Mouse (Mus musculus) liver, adult 2 months (tissue): ENCODE results near the gene Naaladl1. TPM values are rescaled to one million over a fixed set of nuclear protein-coding genes. Genes with fewer than 3 reads are reported as not detected.

Source experiments
- DNase-seq: peaks from one replicate; pipeline ENCODE4 v3.0.0-alpha.2; 2011; ENCODE audit warnings: low read depth, low spot score; ENCODE audit errors: extremely low read depth
- H3K27ac ChIP-seq: fragments of 200-500 bp; replicated peaks from 2 replicates; pipeline ENCODE4 v1.5.1; 2012; ENCODE audit warnings: low read depth, mild to moderate bottlenecking, control low read depth, inconsistent platforms, low read length; ENCODE audit not compliant: insufficient read depth
- H3K27me3 ChIP-seq: fragments of 200-500 bp; 2 replicates; pipeline ENCODE4 v1.6.1; 2012; ENCODE audit warnings: mild to moderate bottlenecking, moderate library complexity, low read length, inconsistent platforms; ENCODE audit not compliant: control insufficient read depth, insufficient read depth
- H3K36me3 ChIP-seq: fragments of 200-500 bp; 2 replicates; pipeline ENCODE4 v1.6.1; 2012; ENCODE audit warnings: low read length, inconsistent platforms; ENCODE audit not compliant: control insufficient read depth, insufficient read depth
- H3K4me1 ChIP-seq: fragments of 200-500 bp; 2 replicates; pipeline ENCODE4 v1.6.1; 2011; ENCODE audit warnings: low read length; ENCODE audit not compliant: control insufficient read depth, insufficient read depth
- H3K4me3 ChIP-seq: fragments of 200-500 bp; 2 replicates; pipeline ENCODE4 v1.5.1; 2011; ENCODE audit warnings: low read depth, mild to moderate bottlenecking, control low read depth, low read length, moderate library complexity; ENCODE audit not compliant: insufficient read depth
- H3K79me2 ChIP-seq: fragments of 200-500 bp; 2 replicates; pipeline ENCODE4 v1.6.1; 2012; ENCODE audit warnings: inconsistent platforms, mild to moderate bottlenecking, low read length, moderate library complexity; ENCODE audit not compliant: control insufficient read depth, insufficient read depth
- H3K9ac ChIP-seq: fragments of 200-500 bp; 2 replicates; pipeline ENCODE4 v1.6.1; 2012; ENCODE audit warnings: low read depth, mild to moderate bottlenecking, control low read depth, inconsistent platforms, low read length
- CTCF ChIP-seq: fragments of 200-500 bp; IDR thresholded peaks from 2 replicates; pipeline ENCODE4 v1.5.1; 2011; ENCODE audit warnings: low read depth, low read length, control low read depth
- POLR2A ChIP-seq: fragments of 200-500 bp; IDR thresholded peaks from 2 replicates; pipeline ENCODE4 v1.6.1; 2011; ENCODE audit warnings: low read length, control low read depth; ENCODE audit not compliant: insufficient read depth; ENCODE audit errors: extremely low read depth
- WGBS: fragments of 180-500 bp; shearing (Covaris S2); methylation state at CpG from one replicate; pipeline ENCODE4 v1.1.7; 2018; 5-methylcytosine and 5-hydroxymethylcytosine counted together
- polyA plus RNA-seq: library from polyadenylated mRNA; depleted of rRNA; stranded (reverse); fragments of >200 nt; gene quantifications from 2 replicates; pipeline ENCODE4 v1.2.3, GENCODE M21; 2012; rRNA removed
- total RNA-seq: library from RNA; depleted of rRNA; stranded (reverse); fragments of >200 nt; gene quantifications from 2 replicates; pipeline ENCODE4 v1.2.3, GENCODE M21; 2014; rRNA removed

Gene Naaladl1
- total RNA-seq (not detected in 2 replicates), polyA plus RNA-seq (not detected in 2 replicates)

DNA sequence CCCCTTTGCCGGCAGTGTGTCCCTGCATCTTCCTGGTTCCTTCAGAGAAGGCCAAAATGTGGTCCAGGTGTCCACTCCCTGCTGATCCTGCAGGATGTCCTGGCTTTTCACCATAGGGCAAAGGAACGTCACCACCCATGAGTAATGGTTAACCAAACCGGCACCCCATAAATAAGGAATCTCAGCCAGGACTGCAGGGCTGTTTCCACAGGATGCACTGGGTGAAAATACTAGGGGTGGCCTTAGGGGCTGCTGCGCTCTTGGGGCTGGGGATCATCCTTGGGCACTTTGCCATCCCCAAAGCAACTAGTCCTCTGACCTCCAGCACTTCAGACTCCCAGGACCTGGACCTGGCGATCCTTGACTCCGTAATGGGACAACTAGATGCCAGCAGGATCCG lies at the start of gene Naaladl1:
TSS of gene Naaladl1 (plus strand) at position 197 of the 400 bp plus-strand sequence.
- H3K4me3 ChIP-seq, result no peak within 1 kb of the TSS
- peaks cover 2% of the 10 kb centered on the region; the same call in 1 of the 2 replicates for H3K27me3 ChIP-seq
- no peaks in the 10 kb centered on the region for H3K36me3 ChIP-seq
- no peak for DNase-seq
- 65% methylated on average over 7 of the region's 7 CpGs for WGBS
- H3K4me1 ChIP-seq, result no peaks in the 10 kb centered on the region
- H3K79me2 ChIP-seq, result no peaks in the 10 kb centered on the region
- no peak within 1 kb of the TSS for H3K27ac ChIP-seq
- H3K9ac ChIP-seq, result no peak within 1 kb of the TSS
- TF ChIP-seq POLR2A, result no peak
- no peak for TF ChIP-seq CTCF

DNA sequence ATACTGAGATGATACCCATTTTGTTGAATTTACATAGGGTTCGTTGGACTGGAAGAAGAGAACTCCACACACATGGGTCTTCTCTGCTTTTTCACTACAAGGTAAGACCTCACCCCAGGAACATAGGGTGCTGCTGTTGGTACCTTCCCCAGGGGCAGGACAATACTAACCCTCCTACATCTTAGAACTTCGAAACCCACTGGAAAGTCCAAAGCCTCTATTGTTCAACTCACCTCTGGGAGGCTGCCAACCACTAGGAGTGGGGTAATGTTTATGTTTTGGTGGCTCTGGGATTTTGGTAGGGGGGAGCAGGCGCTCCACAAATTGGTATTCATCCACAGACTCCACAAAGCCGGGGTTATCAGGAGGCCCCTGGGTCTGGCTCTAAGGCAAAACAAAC lies 48.9 kb upstream of the Naaladl1 start:
- peaks cover 33% of the 10 kb centered on the region for H3K36me3 ChIP-seq

DNA sequence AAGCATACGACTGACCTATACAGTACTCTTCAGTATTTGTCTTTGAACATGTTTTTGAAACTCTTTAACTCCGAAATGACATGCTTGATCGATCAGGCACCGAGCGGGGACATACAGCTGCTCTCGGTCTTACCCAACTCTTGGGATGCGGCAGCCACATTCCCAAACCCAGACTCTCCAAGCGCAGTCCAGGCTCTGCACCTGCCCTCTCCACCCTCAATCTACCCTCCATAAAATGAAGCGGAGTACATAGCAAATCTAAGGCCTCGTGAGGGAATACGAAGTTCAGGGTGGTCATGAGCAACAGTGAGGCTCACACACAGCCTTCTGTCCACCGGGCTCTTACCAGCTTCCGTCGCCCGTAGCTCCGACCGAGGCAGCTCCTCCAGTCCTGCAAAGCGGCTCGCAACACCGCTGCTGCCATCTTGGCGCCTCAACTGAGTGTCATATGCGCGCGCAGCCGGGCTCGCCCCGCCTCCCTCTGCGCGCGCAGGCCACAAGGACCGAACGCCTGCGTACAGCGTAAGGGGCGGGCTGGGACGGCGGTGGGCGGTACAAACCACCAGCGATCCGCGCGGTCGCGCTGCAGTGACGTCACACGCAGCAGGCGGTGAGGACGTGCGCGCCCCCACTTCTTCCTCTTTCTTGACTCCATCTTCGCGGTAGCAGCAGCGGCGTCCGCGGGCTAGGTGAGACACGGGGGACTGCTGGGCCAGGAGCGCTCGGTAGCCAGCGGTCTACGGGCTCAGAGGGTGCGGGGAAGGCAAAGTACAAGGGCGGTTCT lies 48.1 kb upstream of the Naaladl1 start, which contains the start of the genes Mrpl49 and Fau:
TSS of gene Mrpl49 (minus strand) at position 473 of the 784 bp plus-strand sequence.
TSS of gene Fau (plus strand) at position 532 of the 784 bp plus-strand sequence.
- peaks cover 16% of the 10 kb centered on the region for H3K4me1 ChIP-seq
- H3K36me3 ChIP-seq, result peaks cover 25% of the 10 kb centered on the region
- DNase-seq, result peak; percentile 81
- H3K9ac ChIP-seq, result peak within 1 kb of the TSS; percentile 91
- H3K27ac ChIP-seq, result peak within 1 kb of the TSS; percentile 82
- H3K79me2 ChIP-seq, result no peaks in the 10 kb centered on the region; the same call in 1 of the 2 replicates
- H3K27me3 ChIP-seq, result no peaks in the 10 kb centered on the region
- TF ChIP-seq CTCF (no peak), POLR2A (peak; percentile 94)
- peak within 1 kb of the TSS; percentile 87 for H3K4me3 ChIP-seq
- under 1% methylated on average over 63 of the region's 63 CpGs for WGBS

More for the DNA sequence above, 48.9 kb upstream of the Naaladl1 start:
- no peaks in the 10 kb centered on the region; the same call in 1 of the 2 replicates for H3K79me2 ChIP-seq
- TF ChIP-seq CTCF (no peak), POLR2A (no peak)
- WGBS, result 26% methylated on average over 4 of the region's 4 CpGs
- H3K4me1 ChIP-seq, result peaks cover 11% of the 10 kb centered on the region; the same call in 1 of the 2 replicates
- H3K4me3 ChIP-seq, result no peak overlapping the region
- H3K27me3 ChIP-seq, result no peaks in the 10 kb centered on the region
- no peak for DNase-seq
- H3K9ac ChIP-seq, result no peak overlapping the region; the same call in 1 of the 2 replicates
- H3K27ac ChIP-seq, result no peak overlapping the region

DNA sequence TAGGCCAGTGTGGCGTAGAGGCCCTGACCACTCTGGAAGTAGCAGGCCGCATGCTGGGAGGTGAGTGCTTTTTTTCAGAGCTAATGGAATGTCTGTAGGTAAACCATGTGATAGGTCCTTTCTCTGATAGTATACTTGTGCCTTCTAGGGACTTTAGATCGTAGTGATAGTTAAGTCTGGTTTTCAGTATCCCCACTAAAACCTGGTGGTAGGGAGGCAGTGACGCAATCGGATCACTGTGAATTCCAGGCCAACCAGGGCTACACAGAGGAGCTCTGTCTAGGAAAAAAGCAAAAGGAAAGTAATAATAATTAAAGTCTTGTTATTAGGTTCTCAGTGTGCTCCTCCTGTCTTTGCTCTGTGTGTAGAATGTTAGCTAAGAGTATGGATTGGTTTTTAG lies 47.1 kb upstream of the Naaladl1 start:
- peaks cover 18% of the 10 kb centered on the region; the same call in 1 of the 2 replicates for H3K36me3 ChIP-seq
- peak overlapping the region; percentile 87 for H3K4me3 ChIP-seq
- no peak for DNase-seq
- peak overlapping the region; percentile 91 for H3K9ac ChIP-seq
- no peaks in the 10 kb centered on the region for H3K27me3 ChIP-seq
- H3K79me2 ChIP-seq, result no peaks in the 10 kb centered on the region; the same call in 1 of the 2 replicates
- H3K27ac ChIP-seq, result peak overlapping the region; percentile 82
- TF ChIP-seq CTCF, result no peak
- TF ChIP-seq POLR2A, result no peak
- peaks cover 24% of the 10 kb centered on the region for H3K4me1 ChIP-seq
- WGBS, result 6% methylated on average over 5 of the region's 5 CpGs

DNA sequence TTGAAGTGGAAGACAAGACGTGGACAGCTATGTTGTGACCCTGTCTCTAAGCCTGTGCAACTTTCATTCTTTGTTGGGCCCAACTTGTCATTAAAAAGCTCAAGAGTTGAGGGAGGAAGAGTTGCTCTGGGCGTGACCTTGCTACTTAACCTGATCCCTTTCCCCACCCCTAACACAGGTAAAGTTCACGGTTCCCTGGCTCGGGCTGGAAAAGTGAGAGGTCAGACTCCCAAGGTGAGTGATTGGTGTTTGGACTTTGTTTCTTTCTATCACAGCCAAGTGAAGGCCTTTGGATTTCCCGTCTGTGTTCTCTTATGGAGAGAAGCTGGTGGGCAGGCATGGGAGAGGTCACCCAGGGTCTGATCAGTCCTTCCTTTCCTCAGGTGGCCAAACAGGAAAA lies 46.6 kb upstream of the Naaladl1 start:
- 20% methylated on average over 5 of the region's 5 CpGs for WGBS
- Histone ChIP-seq H3K4me3 (peak overlapping the region; percentile 87), H3K27ac (peak overlapping the region; percentile 82), H3K79me2 (no peaks in the 10 kb centered on the region; the same call in 1 of the 2 replicates), H3K9ac (peak overlapping the region; percentile 91), H3K27me3 (no peaks in the 10 kb centered on the region), H3K4me1 (peaks cover 24% of the 10 kb centered on the region), H3K36me3 (peaks cover 13% of the 10 kb centered on the region; the same call in 1 of the 2 replicates)
- peak; percentile 80 for DNase-seq
- TF ChIP-seq CTCF (no peak), POLR2A (no peak)
